Mouse (Mus musculus) hindbrain, embryonic 12.5 days (tissue): ENCODE measurements around the gene Trappc6b. TPM values are rescaled to one million over a fixed set of nuclear protein-coding genes. Genes with fewer than 3 reads are reported as not detected.
A peak's percentile ranks its signal among the peaks of the same experiment; 100 is the strongest.

ENCODE experiments used
- ATAC-seq: fragments of 200-750 bp; cut with Nextera tagmentation; 2 replicates; pipeline ENCODE4 v1.8.0; 2017; ENCODE audit warnings: moderate TSS enrichment; ENCODE audit not compliant: low FRiP score
- H3K27ac ChIP-seq: fragments of 300-500 bp; sonication (generic); 2 replicates; pipeline ENCODE4 v1.5.1; 2016; ENCODE audit warnings: mild to moderate bottlenecking
- H3K27me3 ChIP-seq: fragments of 300-500 bp; sonication (generic); 2 replicates; pipeline ENCODE4 v1.6.1; 2016; ENCODE audit warnings: mild to moderate bottlenecking
- H3K36me3 ChIP-seq: fragments of 300-500 bp; sonication (generic); 2 replicates; pipeline ENCODE4 v1.6.1; 2016; ENCODE audit warnings: mild to moderate bottlenecking
- H3K4me1 ChIP-seq: fragments of 300-500 bp; sonication (generic); 2 replicates; pipeline ENCODE4 v1.6.1; 2016
- H3K4me2 ChIP-seq: fragments of 300-500 bp; sonication (generic); replicated peaks from 2 replicates; pipeline ENCODE4 v1.6.1; 2016; ENCODE audit warnings: mild to moderate bottlenecking
- H3K4me3 ChIP-seq: fragments of 300-500 bp; sonication (generic); 2 replicates; pipeline ENCODE4 v1.5.1; 2016; ENCODE audit warnings: mild to moderate bottlenecking
- H3K9ac ChIP-seq: fragments of 300-500 bp; sonication (generic); 2 replicates; pipeline ENCODE4 v1.6.1; 2016; ENCODE audit warnings: mild to moderate bottlenecking, moderate library complexity
- H3K9me3 ChIP-seq: fragments of 300-500 bp; sonication (generic); replicated peaks from 2 replicates; pipeline ENCODE4 v1.6.1; 2016; ENCODE audit warnings: mild to moderate bottlenecking
- WGBS: fragments of 180-500 bp; shearing (Covaris S2); methylation state at CpG from one replicate; pipeline ENCODE4 v1.1.7; 2016; 5-methylcytosine and 5-hydroxymethylcytosine counted together
- polyA plus RNA-seq: library from polyadenylated mRNA; unstranded; fragments of >200 nt; fragmentation: Nextera tagmentation; extraction: Ambion mirVana; gene quantifications from 2 replicates; pipeline ENCODE4 v1.2.1, GENCODE M21; 2016

The Trappc6b gene
- polyA plus RNA-seq, 1 experiment from 2014 or later: 111 TPM

DNA sequence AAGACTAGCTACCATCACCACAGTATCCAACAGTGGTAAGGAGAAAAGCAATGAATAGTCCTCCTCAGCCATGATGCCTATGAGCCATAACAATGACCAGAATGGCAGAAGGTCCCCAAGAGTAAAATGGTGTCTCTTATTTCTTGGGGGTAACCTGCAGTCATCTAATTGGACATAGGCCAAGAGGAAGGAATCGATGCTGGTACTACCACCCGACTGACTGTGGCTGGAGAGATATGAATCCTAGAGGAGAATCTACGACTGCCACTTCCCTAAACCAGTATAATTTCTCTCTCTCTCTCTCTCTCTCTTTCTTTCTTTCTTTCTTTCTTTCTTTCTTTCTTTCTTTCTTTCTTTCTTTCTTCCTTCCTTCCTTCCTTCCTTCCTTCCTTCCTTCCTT, 8.8 kb downstream of the Trappc6b start:
- Histone ChIP-seq H3K36me3 (peaks cover 19% of the 10 kb centered on the region), H3K9me3 (no peaks in the 10 kb centered on the region), H3K9ac (no peak overlapping the region), H3K27me3 (no peaks in the 10 kb centered on the region), H3K4me2 (no peak overlapping the region), H3K27ac (no peak overlapping the region), H3K4me1 (no peaks in the 10 kb centered on the region), H3K4me3 (no peak overlapping the region)
- no peak for ATAC-seq
- 100% methylated on average over 3 of the region's 3 CpGs for WGBS

DNA sequence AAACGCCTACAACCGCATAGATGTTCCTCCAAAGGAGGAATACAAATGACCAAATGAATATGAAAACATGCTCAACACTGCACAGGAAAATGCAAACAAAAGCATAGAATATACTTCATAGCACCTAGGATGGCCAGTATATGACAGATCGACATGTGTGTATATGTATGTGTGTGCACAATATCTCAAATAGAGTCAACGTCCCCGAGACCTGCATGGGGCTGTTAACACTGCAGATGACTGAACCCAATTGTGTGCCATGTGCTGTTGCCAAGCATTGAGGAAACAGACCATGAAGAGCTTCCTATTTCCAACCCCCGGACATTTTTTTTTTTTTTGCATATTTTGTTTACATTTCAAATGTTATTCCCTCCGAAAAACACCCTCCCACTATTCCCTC, 20.4 kb downstream of the Trappc6b start:
- ATAC-seq: 0 out of 2 replicates have a peak, but pooled peaks have one; percentile 60
- WGBS: 43% methylated on average over 7 of the region's 7 CpGs
- no peak overlapping the region for H3K4me2 ChIP-seq

DNA sequence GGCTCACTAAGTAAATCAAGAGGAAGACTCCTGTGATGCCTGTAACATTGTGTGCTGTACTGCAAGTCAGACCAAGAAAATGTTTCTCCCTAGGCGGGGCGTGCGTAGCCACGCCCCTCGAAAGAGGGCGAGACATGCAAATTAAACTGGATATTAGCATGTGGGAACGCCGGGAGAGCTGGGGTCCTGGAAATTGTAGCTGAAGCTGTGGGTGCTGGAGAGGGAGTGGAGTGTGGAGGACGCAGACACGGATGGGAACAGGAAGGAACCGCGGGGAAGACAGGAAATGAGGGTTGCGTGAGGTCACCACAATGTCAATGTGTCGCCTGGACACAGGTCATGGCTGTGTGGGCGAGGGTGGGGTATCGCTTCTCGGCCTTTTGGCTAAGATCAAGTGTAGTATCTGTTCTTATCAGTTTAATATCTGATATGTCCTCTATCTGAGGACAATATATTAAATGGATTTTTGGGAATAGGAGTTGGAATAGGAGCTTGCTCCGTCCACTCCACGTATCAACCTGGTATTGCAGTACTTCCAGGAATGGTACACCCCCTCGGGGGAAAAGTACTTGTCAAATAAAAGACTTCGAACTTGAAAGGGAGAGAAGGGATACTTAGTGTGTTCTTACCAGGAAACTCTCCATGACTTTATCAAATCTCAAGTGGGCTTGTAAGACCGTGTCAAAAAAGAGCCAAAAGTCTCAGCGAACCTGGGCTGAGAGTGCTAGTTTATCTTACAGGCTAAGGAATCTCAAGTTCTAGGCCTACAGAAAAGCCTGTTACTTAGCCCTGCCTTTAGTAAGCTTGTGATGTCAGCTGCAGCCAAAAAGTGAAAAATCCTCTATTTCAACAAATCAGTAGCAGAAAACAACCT, 21.1 kb downstream of the Trappc6b start:
- H3K4me2 ChIP-seq: peak overlapping the region; percentile 17
- WGBS: 3% methylated on average over 23 of the region's 23 CpGs
- peak; percentile 74 for ATAC-seq
- no peaks in the 10 kb centered on the region for H3K27me3 ChIP-seq
- H3K4me1 ChIP-seq: no peaks in the 10 kb centered on the region
- H3K9me3 ChIP-seq: no peaks in the 10 kb centered on the region
- peaks cover 31% of the 10 kb centered on the region for H3K36me3 ChIP-seq
- peak overlapping the region; percentile 37 for H3K27ac ChIP-seq
- H3K4me3 ChIP-seq: no peak overlapping the region
- H3K9ac ChIP-seq: no peak overlapping the region

More for the DNA sequence above, 20.4 kb downstream of the Trappc6b start:
- Histone ChIP-seq H3K27me3 (no peaks in the 10 kb centered on the region), H3K9me3 (no peaks in the 10 kb centered on the region), H3K36me3 (peaks cover 36% of the 10 kb centered on the region), H3K27ac (no peak overlapping the region), H3K9ac (no peak overlapping the region), H3K4me3 (no peak overlapping the region), H3K4me1 (no peaks in the 10 kb centered on the region)

DNA sequence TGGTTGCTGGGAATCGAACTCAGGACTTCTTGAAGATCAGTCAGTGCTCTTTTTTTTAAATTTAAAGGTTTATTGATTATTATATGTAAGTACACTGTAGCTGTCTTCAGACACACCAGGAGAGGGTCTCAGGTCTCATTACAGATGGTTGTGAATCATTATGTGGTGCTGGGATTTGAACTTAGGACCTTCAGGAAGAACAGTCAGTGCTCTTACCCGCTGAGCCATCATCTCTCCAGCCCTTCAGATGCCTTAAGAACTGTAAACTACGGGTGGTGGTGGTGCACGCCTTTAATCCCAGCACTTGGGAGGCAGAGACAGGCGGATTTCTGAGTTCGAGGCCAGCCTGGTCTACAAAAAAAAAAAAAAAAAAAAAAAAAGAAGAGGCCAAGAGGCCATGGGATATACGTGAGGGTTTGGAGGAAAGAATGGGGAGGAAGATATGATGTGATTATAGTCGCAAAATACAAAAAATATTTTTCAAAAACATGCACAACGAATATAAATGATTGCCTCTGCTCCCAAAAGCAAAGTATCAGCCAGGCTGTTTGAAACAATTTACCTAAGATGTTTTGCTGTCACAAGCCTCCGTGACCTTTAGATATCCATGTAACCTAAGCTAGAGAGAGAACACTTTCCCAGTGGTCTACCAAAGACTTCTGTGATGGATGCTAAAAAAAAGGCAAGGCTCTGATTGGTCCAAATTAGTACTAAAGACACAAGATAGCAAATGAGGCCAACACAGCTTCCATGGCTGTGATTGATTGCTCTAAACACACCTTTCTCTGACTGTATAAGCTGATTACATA, 21.9 kb downstream of the Trappc6b start:
- Histone ChIP-seq H3K4me1 (no peaks in the 10 kb centered on the region), H3K27ac (peak overlapping the region; percentile 37), H3K4me3 (no peak overlapping the region), H3K36me3 (peaks cover 22% of the 10 kb centered on the region), H3K9me3 (no peaks in the 10 kb centered on the region), H3K9ac (no peak overlapping the region), H3K27me3 (no peaks in the 10 kb centered on the region), H3K4me2 (peak overlapping the region; percentile 17)
- WGBS: 68% methylated on average over 10 of the region's 10 CpGs
- no peak; the same call in 1 of the 2 replicates for ATAC-seq

DNA sequence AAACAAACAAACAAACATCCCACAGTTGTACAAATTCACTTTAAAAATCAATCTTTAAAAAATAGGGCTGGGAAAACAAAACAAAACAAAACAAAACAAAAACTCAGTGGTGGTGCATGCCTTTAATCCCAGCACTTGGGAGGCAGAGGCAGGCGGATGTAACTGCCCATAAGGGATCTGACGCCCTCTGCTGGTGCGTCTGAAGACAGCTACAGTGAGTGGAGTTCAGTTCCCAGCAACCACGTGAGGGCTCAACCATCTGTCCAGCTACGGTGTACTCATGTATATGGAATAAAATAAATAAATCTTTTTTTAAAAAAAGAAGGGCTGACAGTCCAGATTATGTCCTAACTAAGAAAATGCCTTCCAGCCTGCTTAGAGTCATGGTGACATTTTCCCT, 29.2 kb downstream of the Trappc6b start:
- Histone ChIP-seq H3K4me2 (no peak overlapping the region), H3K4me1 (no peaks in the 10 kb centered on the region), H3K9ac (no peak overlapping the region), H3K27ac (no peak overlapping the region), H3K27me3 (no peaks in the 10 kb centered on the region), H3K9me3 (no peaks in the 10 kb centered on the region), H3K4me3 (no peak overlapping the region), H3K36me3 (peaks cover 8% of the 10 kb centered on the region)
- no peak for ATAC-seq
- WGBS: 76% methylated on average over 5 of the region's 5 CpGs

DNA sequence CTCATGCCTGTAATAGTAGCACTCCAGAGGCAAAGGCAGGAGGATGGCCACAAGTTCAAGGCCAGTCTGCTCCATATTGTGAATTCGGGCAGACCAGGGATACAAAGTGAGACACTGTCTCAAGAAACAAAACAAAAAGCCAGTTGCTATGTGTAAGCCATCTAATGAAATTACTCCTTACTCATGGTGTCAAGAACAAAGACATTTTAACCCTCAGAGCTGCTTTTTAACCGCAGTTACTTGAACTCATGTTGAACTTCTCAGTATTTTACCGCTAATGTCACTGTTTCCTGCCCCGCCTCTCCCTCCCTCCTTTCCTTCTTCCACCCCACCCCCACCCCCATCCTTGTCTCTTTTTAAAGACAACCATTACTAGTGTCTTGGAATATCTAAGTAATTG, 40.0 kb downstream of the Trappc6b start:
- Histone ChIP-seq H3K4me1 (no peaks in the 10 kb centered on the region), H3K9me3 (no peaks in the 10 kb centered on the region), H3K9ac (no peak overlapping the region), H3K36me3 (peaks cover 49% of the 10 kb centered on the region), H3K4me2 (no peak overlapping the region), H3K27me3 (no peaks in the 10 kb centered on the region), H3K4me3 (no peak overlapping the region), H3K27ac (no peak overlapping the region)
- no peak for ATAC-seq
- 90% methylated on average over 4 of the region's 4 CpGs for WGBS

DNA sequence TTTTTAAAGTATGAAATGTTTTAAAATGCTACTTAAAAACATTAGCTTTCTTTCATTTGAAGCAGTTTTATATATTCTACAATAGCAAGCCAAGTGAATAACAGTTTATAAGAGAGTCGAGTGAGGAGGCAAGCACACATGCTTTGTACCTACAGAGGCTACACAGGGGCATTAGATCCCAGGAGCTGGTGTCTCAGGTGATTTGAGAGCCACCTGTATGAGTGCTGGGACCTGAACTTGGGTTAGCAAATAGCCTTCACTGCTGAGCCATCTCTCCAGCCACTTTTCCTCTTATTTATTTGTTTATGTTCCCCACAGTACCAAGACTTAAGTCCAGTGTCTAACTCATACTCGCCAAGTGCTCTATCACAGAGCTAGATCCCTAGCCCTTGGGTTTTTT, 41.4 kb downstream of the Trappc6b start:
- Histone ChIP-seq H3K4me2 (no peak overlapping the region), H3K4me1 (no peaks in the 10 kb centered on the region), H3K27ac (no peak overlapping the region), H3K9me3 (no peaks in the 10 kb centered on the region), H3K9ac (no peak overlapping the region), H3K27me3 (no peaks in the 10 kb centered on the region), H3K36me3 (peaks cover 40% of the 10 kb centered on the region), H3K4me3 (no peak overlapping the region)
- WGBS: 85% methylated on average over 2 of the region's 2 CpGs
- ATAC-seq: no peak

DNA sequence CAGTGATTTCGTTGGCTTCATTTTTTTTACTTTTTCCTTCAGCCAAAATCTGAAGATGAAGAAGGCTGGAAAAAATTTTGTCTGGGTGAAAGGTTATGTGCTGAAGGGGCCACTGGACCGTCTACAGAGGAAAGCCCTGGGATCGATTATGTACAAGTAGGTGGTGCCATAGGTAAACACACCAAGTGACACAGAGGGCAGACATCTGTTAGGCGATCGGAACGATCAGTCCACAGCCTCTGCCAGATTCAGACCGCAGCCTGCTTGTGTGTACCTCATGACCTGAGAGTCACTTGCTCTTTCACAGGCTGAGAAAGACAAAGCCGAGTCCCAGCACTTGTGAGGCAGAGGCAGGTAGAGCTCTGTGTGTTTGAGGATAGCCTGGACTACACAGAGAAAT, 43.3 kb downstream of the Trappc6b start:
- no peak overlapping the region for H3K4me3 ChIP-seq
- no peak for ATAC-seq
- H3K36me3 ChIP-seq: peaks cover 33% of the 10 kb centered on the region
- 89% methylated on average over 8 of the region's 8 CpGs for WGBS
- no peak overlapping the region for H3K9ac ChIP-seq
- no peak overlapping the region for H3K4me2 ChIP-seq
- no peaks in the 10 kb centered on the region for H3K9me3 ChIP-seq
- H3K27ac ChIP-seq: no peak overlapping the region
- no peaks in the 10 kb centered on the region for H3K27me3 ChIP-seq
- H3K4me1 ChIP-seq: no peaks in the 10 kb centered on the region

DNA sequence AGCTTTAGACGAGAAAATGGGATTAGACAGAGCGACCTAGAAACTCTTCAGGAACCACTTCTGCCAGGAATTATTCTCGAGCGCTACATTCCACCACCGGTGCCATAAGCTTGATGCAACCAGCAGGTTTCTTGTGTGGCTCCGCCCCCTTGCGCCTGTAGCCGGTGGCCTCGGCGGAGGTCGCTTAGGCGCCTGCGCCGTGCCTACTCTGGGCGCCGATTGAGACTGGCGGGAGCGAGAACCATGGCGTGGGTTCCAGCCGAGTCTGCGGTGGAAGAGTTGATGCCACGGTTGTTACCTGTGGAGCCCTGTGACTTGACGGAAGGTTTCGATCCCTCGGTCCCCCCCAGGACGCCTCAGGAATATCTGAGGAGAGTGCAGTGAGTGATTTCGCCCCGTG, 48.0 kb downstream of the Trappc6b start, which contains the start of gene Gemin2:
Gene Gemin2, plus strand, starts transcription at position 160 of the 400 bp plus-strand sequence.
- Histone ChIP-seq H3K9me3 (no peaks in the 10 kb centered on the region), H3K9ac (peak within 1 kb of the TSS; percentile 64), H3K4me2 (peak within 1 kb of the TSS; percentile 66), H3K4me1 (peaks cover 13% of the 10 kb centered on the region), H3K4me3 (peak within 1 kb of the TSS; percentile 85), H3K36me3 (peaks cover 3% of the 10 kb centered on the region; the same call in 1 of the 2 replicates), H3K27me3 (no peaks in the 10 kb centered on the region), H3K27ac (peak within 1 kb of the TSS; percentile 76)
- under 1% methylated on average over 28 of the region's 28 CpGs for WGBS
- ATAC-seq: peak; percentile 61

DNA sequence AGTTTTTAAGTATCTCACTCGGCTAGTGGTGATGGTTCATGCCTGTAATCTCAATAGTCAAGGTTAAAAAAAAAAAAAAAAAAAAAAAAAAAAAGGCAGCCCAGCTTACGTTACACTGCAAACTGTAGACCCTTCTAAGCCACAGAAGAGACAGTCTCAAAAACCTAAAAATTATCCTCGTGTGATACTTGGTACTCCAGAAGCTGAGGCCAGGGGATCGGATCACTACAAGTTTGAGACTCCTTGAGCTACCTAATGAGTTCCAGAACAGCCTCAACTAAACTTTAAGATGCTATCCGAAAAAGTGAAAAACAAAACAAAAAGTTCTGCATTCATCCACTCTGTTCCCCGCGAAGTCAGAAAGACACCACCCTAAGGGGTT, 48.6 kb downstream of the Trappc6b start:
- peak overlapping the region; percentile 66 for H3K4me2 ChIP-seq
- peak overlapping the region; percentile 74 for H3K27ac ChIP-seq
- 4% methylated on average over 7 of the region's 7 CpGs for WGBS
- no peaks in the 10 kb centered on the region for H3K9me3 ChIP-seq
- peak overlapping the region; percentile 85 for H3K4me3 ChIP-seq
- no peaks in the 10 kb centered on the region for H3K27me3 ChIP-seq
- ATAC-seq: no peak
- H3K9ac ChIP-seq: peak overlapping the region; percentile 64
- peaks cover 13% of the 10 kb centered on the region for H3K4me1 ChIP-seq
- H3K36me3 ChIP-seq: no peaks in the 10 kb centered on the region; the same call in 1 of the 2 replicates

DNA sequence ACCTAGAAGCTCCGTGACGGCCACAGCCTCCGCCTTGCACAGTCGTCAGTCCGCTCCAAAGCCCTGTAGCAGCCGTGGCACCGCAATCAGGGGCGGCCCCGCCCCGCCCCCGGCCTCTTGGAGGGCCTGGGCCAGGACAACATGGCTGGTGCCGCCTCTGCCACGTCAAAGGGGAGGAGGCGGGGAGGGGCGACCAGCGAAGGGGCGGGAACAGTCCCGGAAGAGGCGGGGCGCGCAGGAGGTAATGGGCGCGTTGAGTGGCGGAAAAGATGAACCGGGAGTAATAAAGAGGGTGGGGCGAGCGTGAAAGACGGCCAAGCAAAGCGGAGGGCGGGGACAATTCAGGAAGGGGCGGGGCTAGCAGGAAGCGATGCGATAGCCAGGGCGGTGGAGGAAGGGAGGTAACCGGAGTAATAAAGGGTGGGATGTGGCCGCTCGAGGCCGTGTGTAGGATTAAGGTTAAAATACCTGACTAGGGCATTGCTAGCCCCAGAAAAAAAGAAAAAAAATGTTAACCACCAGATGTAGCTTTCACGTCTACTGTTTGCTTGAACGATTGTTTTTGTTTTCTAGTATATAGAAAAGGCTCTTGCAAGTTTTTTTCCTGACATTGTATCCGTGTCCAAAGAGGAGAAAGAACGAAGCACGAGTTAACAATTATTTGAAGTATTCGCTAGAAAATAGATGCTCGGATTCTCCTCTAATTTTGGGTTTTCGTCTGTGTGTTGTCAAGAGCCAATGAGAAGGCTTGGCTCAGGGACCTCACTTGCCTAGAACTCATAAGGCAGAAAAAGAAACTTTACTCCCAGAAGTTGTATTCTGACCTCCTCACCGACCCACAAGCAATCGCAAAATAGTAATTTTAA, 49.2 kb downstream of the Trappc6b start, which contains the start of gene Sec23a:
Gene Sec23a, minus strand, starts transcription at position 174 of the 866 bp plus-strand sequence.
- peak within 1 kb of the TSS; percentile 85 for H3K4me3 ChIP-seq
- under 1% methylated on average over 47 of the region's 48 CpGs for WGBS
- H3K9me3 ChIP-seq: no peaks in the 10 kb centered on the region
- H3K4me2 ChIP-seq: peak within 1 kb of the TSS; percentile 79
- peak within 1 kb of the TSS; percentile 88 for H3K9ac ChIP-seq
- H3K27ac ChIP-seq: peak within 1 kb of the TSS; percentile 90
- peaks cover 13% of the 10 kb centered on the region for H3K4me1 ChIP-seq
- H3K27me3 ChIP-seq: no peaks in the 10 kb centered on the region
- ATAC-seq: peak; percentile 98
- H3K36me3 ChIP-seq: peaks cover under 1% of the 10 kb centered on the region; the same call in 1 of the 2 replicates
